Mouse (Mus musculus) heart, embryonic 11.5 days (tissue): ENCODE results near the gene Rrp12. TPM values are rescaled to one million over a fixed set of nuclear protein-coding genes. Genes with fewer than 3 reads are reported as not detected.

ENCODE experiments used
- ATAC-seq: fragments of 200-750 bp; cut with Nextera tagmentation; replicated peaks from 2 replicates; pipeline ENCODE4 v1.8.0; 2017; ENCODE audit warnings: moderate library complexity; ENCODE audit not compliant: insufficient number of reproducible peaks, low FRiP score, low TSS enrichment
- H3K27ac ChIP-seq: fragments of 300-500 bp; sonication (generic); 2 replicates; pipeline ENCODE4 v1.5.1; 2014; ENCODE audit warnings: mild to moderate bottlenecking, low read depth, low read length
- H3K27me3 ChIP-seq: fragments of 300-500 bp; sonication (generic); 2 replicates; pipeline ENCODE4 v1.6.1; 2014; ENCODE audit warnings: mild to moderate bottlenecking, low read length, mixed read lengths; ENCODE audit not compliant: control insufficient read depth, insufficient read depth
- H3K36me3 ChIP-seq: fragments of 300-500 bp; sonication (generic); 2 replicates; pipeline ENCODE4 v1.6.1; 2014; ENCODE audit warnings: mild to moderate bottlenecking, low read length, moderate library complexity, mixed read lengths; ENCODE audit not compliant: control insufficient read depth, insufficient read depth
- H3K4me1 ChIP-seq: fragments of 300-500 bp; sonication (generic); 2 replicates; pipeline ENCODE4 v1.6.1; 2014; ENCODE audit warnings: low read length; ENCODE audit not compliant: control insufficient read depth, insufficient read depth
- H3K4me2 ChIP-seq: fragments of 300-500 bp; sonication (generic); 2 replicates; pipeline ENCODE4 v1.6.1; 2014; ENCODE audit warnings: mild to moderate bottlenecking, moderate library complexity
- H3K4me3 ChIP-seq: fragments of 300-500 bp; sonication (generic); 2 replicates; pipeline ENCODE4 v1.5.1; 2014; ENCODE audit warnings: low read depth, low read length
- H3K9ac ChIP-seq: fragments of 300-500 bp; sonication (generic); 2 replicates; pipeline ENCODE4 v1.6.1; 2014; ENCODE audit warnings: mild to moderate bottlenecking, low read depth, low read length, moderate library complexity
- H3K9me3 ChIP-seq: fragments of 300-500 bp; sonication (generic); replicated peaks from 2 replicates; pipeline ENCODE4 v1.6.1; 2016; ENCODE audit warnings: low read length; ENCODE audit not compliant: control insufficient read depth
- WGBS: fragments of 180-500 bp; shearing (Covaris S2); extraction: QIAGEN DNeasy Blood & Tissue Kit; methylation state at CpG from one replicate; pipeline ENCODE4 v1.1.7; 2014; ENCODE audit not compliant: insufficient replicate concordance; 5-methylcytosine and 5-hydroxymethylcytosine counted together
- polyA plus RNA-seq: library from polyadenylated mRNA; unstranded; fragments of >200 nt; fragmentation: Nextera tagmentation; extraction: Ambion mirVana; gene quantifications from 2 replicates; pipeline ENCODE4 v1.2.1, GENCODE M21; 2014

Rrp12 gene
- polyA plus RNA-seq, 1 experiment from 2014 or later, result 8.5 TPM

DNA sequence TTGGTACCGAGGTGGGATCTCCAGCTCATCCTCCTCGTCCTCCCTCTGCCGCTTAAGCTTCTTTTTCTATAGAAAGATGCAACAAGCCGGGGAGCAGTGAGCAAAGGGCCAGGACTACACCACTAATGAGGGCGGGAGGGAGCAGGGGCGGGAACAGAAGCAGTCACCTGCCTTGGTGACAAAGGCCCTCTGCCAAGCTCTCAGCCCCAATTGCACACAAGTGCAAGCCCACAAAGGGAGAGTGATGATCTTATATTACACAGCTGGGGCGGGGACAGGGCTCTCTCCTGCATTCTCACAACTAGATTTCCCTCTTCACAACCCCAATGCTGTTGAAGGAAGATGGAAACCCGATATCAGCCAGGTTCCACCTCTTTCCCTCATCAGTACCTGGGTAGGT lies 29.3 kb downstream of the Rrp12 start:
- 82% methylated on average over 8 of the region's 8 CpGs for WGBS
- no peak for ATAC-seq
- H3K4me1 ChIP-seq, result no peaks in the 10 kb centered on the region
- H3K4me2 ChIP-seq, result no peak overlapping the region
- H3K9ac ChIP-seq, result no peak overlapping the region
- H3K27ac ChIP-seq, result no peak overlapping the region
- no peaks in the 10 kb centered on the region for H3K9me3 ChIP-seq
- H3K36me3 ChIP-seq, result peaks cover 14% of the 10 kb centered on the region
- H3K27me3 ChIP-seq, result no peaks in the 10 kb centered on the region
- no peak overlapping the region for H3K4me3 ChIP-seq

DNA sequence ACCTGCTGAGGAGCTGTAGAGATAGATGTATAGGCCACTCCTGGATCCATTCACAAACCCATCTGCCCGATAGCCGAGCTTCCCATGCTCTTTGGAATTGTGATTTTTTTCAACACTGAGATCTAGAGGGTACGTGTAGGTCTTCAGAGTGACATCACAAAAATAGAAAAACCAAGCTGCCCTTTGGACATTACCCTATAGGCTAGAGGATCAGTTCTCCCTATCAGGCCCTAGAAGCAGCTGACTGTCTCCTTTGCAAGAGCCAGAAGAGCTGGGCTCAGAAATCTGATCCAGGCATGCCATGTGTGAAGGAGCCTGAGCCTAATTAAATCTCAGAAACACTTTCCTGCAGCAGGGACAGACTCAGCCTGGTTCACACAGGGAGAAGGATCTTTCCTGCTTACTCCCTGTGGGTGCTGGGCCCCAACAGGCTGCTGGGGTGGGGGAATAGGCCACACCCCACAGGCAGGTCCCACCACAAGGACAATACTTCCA lies 38.1 kb downstream of the Rrp12 start:
- WGBS, result 58% methylated on average over 3 of the region's 3 CpGs

GRCm38 (mm10) chr19:41857086-41857762 lies 38.7 kb downstream of the Rrp12 start:
- no peak for ATAC-seq
- WGBS, result 65% methylated on average over 5 of the region's 5 CpGs

More for the DNA sequence above, 38.1 kb downstream of the Rrp12 start:
- Histone ChIP-seq H3K27ac (no peak overlapping the region), H3K4me2 (no peak overlapping the region), H3K9ac (no peak overlapping the region), H3K4me3 (no peak overlapping the region), H3K4me1 (peaks cover 7% of the 10 kb centered on the region; the same call in 1 of the 2 replicates), H3K9me3 (no peaks in the 10 kb centered on the region), H3K36me3 (peaks cover 2% of the 10 kb centered on the region), H3K27me3 (no peaks in the 10 kb centered on the region)
- no peak for ATAC-seq

GRCm38 (mm10) chr19:41852423-41852822 lies 43.5 kb downstream of the Rrp12 start:
- Histone ChIP-seq H3K9me3 (no peaks in the 10 kb centered on the region), H3K4me1 (peaks cover 2% of the 10 kb centered on the region; the same call in 1 of the 2 replicates), H3K9ac (no peak overlapping the region), H3K36me3 (no peaks in the 10 kb centered on the region), H3K4me3 (no peak overlapping the region), H3K27me3 (no peaks in the 10 kb centered on the region), H3K4me2 (no peak overlapping the region), H3K27ac (no peak overlapping the region)
- 65% methylated on average over 4 of the region's 4 CpGs for WGBS
- ATAC-seq, result no peak

More at GRCm38 (mm10) chr19:41857086-41857762, 38.7 kb downstream of the Rrp12 start:
- Histone ChIP-seq H3K4me3 (no peak overlapping the region), H3K36me3 (peaks cover 2% of the 10 kb centered on the region), H3K4me2 (no peak overlapping the region), H3K27me3 (no peaks in the 10 kb centered on the region), H3K27ac (no peak overlapping the region), H3K4me1 (peaks cover 7% of the 10 kb centered on the region; the same call in 1 of the 2 replicates), H3K9ac (no peak overlapping the region), H3K9me3 (no peaks in the 10 kb centered on the region)

DNA sequence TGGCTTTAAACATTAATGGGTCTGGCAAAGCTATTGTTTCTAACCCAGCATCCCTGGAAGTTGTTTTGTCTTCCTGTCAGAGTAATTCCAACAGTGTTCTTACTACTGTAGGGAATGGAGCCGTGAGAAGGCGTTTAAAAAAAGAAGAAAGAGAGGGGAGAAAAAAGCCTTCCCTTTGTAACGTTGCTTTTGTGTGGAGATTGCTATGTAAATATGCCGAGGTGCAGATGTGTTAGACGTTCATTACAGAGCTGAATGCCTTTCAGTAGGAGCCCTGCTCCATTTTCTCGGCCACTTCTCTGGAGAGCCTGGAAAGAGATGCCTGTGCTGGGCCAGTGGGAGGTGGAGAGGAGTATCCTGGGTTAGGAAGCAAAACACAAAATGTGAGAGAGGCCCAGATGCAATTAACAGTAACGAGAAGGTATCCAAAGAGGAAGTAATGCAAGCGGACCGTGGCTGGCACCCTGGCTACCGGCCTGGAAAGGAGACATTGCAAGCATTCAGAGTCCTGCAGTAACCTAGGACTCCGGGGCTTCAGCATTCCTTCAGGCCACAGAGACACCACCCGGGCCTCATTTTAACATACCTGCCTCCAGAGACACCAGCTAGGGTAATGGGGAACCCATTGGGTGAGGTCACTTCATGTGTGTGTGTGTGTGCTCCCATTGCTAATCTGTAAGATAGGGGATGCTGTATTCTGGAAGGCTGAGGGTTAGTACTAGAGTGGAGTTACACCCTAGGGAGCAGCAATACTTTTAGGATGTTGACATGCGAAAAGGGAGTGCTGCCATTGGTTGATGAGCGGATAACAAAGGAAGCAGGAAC lies 45.0 kb downstream of the Rrp12 start:
- no peaks in the 10 kb centered on the region for H3K36me3 ChIP-seq
- no peak overlapping the region for H3K4me3 ChIP-seq
- no peak overlapping the region for H3K27ac ChIP-seq
- 34% methylated on average over 14 of the region's 14 CpGs for WGBS
- peaks cover 6% of the 10 kb centered on the region for H3K4me1 ChIP-seq
- no peak overlapping the region for H3K9ac ChIP-seq
- no peaks in the 10 kb centered on the region for H3K9me3 ChIP-seq
- H3K27me3 ChIP-seq, result no peaks in the 10 kb centered on the region
- peak overlapping the region; percentile 20; the same call in 1 of the 2 replicates for H3K4me2 ChIP-seq
- no peak for ATAC-seq

GRCm38 (mm10) chr19:41850021-41850718 lies 45.8 kb downstream of the Rrp12 start:
- Histone ChIP-seq H3K9ac (no peak overlapping the region), H3K4me3 (no peak overlapping the region), H3K36me3 (no peaks in the 10 kb centered on the region), H3K27ac (no peak overlapping the region), H3K4me1 (peaks cover 6% of the 10 kb centered on the region), H3K27me3 (no peaks in the 10 kb centered on the region), H3K9me3 (no peaks in the 10 kb centered on the region), H3K4me2 (no peak overlapping the region)
- no peak for ATAC-seq
- 42% methylated on average over 6 of the region's 6 CpGs for WGBS

DNA sequence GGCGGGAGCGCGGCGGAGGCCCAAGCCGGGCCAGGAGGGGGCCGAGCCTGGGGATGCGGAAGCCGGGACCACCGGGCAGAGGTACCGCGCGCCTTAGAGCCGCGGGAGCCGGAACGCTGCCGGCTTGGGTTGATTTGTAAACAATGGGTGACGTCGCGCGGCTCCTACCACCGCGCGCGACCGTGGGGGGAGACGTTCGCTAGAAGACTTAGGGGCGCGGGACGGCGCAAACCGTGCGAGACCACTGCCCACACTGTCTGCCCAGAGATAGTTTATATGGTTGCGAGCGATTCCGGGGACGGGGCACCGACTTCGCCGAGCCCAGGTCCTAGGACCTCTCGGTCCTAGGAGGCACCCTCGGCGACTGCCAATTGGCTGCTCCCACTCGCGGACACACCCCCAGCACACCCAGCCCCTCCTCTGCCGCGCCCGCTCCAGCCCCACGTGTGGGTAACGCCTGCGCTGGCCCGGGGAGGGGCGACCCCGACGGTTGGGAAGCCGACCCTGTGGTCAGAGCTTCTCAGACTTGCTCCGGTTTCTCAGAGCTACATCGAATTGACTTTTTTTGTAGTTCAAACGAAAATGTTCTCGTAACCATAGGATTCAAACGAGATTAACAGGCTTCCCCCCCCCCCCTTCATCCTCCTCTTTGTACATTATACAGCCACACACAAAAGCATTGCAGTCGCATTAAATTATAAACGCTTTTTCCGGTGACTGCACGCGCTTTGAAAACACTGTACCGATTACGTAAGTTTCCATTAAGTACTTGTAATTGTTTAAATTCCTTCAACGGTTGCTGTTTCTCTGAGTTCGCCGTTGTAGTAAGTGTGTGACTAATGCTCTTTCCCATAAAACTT lies 47.8 kb downstream of the Rrp12 start, which contains the start of gene Frat2:
Gene Frat2 (minus strand): TSS at position 141 of the 860 bp plus-strand sequence.
- Histone ChIP-seq H3K36me3 (no peaks in the 10 kb centered on the region), H3K4me3 (peak within 1 kb of the TSS; percentile 78), H3K27ac (peak within 1 kb of the TSS; percentile 79), H3K9ac (peak within 1 kb of the TSS; percentile 82), H3K9me3 (no peaks in the 10 kb centered on the region), H3K4me2 (peak within 1 kb of the TSS; percentile 100), H3K4me1 (peaks cover 6% of the 10 kb centered on the region), H3K27me3 (no peaks in the 10 kb centered on the region)
- peak; percentile 93 for ATAC-seq
- under 1% methylated on average over 72 of the region's 72 CpGs for WGBS
